ENCODE assay signal across 20 mouse cellular contexts in genomic region chr4:151813711-151814110, GRCm38 (mm10).
"Had no signal": no experiment of that assay in that cellular context is flagged by ENCODE, and none has a peak within 500 bp of the region (broad histone marks: within the 10 kb centered on the region; RNA-seq: fewer than 3 reads in every experiment).

No protein-coding gene starts in this region.

- ATAC-seq: lung, postnatal 0 days; midbrain, embryonic 13.5 days; midbrain, embryonic 15.5 days had no signal

- DNase-seq: lung, adult 2 months; lung, postnatal 14 days; lung, postnatal 36 days; retina, postnatal 1 day; right cerebral cortex, adult 18-20 months; right cerebral cortex, postnatal 25 days; right cerebral cortex, postnatal 4 days; thymus, adult 2 months; thymus, postnatal 25 days; thymus, postnatal 4 days had no signal

- H3K4me3 ChIP-seq: lung, embryonic 15.5 days; midbrain, embryonic 13.5 days; midbrain, embryonic 15.5 days; neural tube, embryonic 13.5 days; neural tube, embryonic 15.5 days; stomach, embryonic 15.5 days had no signal

- H3K9me3 ChIP-seq: lung, embryonic 15.5 days; midbrain, embryonic 13.5 days; midbrain, embryonic 15.5 days; neural tube, embryonic 13.5 days; neural tube, embryonic 15.5 days; stomach, embryonic 15.5 days had no signal

- H3K27me3 ChIP-seq: lung, embryonic 15.5 days; midbrain, embryonic 13.5 days; midbrain, embryonic 15.5 days; neural tube, embryonic 13.5 days; neural tube, embryonic 15.5 days; stomach, embryonic 15.5 days had no signal

- H3K27ac ChIP-seq: liver, embryonic 14.5 days; lung, embryonic 15.5 days; macrophage; midbrain, embryonic 13.5 days; midbrain, embryonic 15.5 days; neural tube, embryonic 13.5 days; neural tube, embryonic 15.5 days; stomach, embryonic 15.5 days; stomach, postnatal 0 days had no signal

- H3K36me3 ChIP-seq: lung, embryonic 15.5 days; midbrain, embryonic 13.5 days; midbrain, embryonic 15.5 days; neural tube, embryonic 13.5 days; neural tube, embryonic 15.5 days; stomach, embryonic 15.5 days had no signal
